Mouse (Mus musculus) stomach, postnatal 0 days (tissue): Measurements from ENCODE around the gene Bhlhe40.

Source experiments
- CTCF ChIP-seq: IDR thresholded peaks from 2 replicates; pipeline ENCODE4 v1.5.1; 2016; ENCODE audit warnings: antibody characterized with exemption, low read depth, mild to moderate bottlenecking, moderate library complexity
- EP300 ChIP-seq: optimal IDR thresholded peaks from 2 replicates; pipeline ENCODE3; 2016; ENCODE audit warnings: antibody characterized with exemption

- TF ChIP-seq CTCF (no peak), EP300 (no peak)
These were observed 16.1 kb upstream of the Bhlhe40 start for GRCm38 (mm10) chr6:108644311-108644710.
